Mouse (Mus musculus): ENCODE measurements around the gene Nol4l.
A peak's percentile ranks its signal among the peaks of the same experiment; 100 is the strongest.
"Not testable (repeated sequence)": the region's sequence is repeated elsewhere in the genome, so short reads cannot be mapped to it uniquely, and the experiment has no call there.

The Nol4l gene

DNA sequence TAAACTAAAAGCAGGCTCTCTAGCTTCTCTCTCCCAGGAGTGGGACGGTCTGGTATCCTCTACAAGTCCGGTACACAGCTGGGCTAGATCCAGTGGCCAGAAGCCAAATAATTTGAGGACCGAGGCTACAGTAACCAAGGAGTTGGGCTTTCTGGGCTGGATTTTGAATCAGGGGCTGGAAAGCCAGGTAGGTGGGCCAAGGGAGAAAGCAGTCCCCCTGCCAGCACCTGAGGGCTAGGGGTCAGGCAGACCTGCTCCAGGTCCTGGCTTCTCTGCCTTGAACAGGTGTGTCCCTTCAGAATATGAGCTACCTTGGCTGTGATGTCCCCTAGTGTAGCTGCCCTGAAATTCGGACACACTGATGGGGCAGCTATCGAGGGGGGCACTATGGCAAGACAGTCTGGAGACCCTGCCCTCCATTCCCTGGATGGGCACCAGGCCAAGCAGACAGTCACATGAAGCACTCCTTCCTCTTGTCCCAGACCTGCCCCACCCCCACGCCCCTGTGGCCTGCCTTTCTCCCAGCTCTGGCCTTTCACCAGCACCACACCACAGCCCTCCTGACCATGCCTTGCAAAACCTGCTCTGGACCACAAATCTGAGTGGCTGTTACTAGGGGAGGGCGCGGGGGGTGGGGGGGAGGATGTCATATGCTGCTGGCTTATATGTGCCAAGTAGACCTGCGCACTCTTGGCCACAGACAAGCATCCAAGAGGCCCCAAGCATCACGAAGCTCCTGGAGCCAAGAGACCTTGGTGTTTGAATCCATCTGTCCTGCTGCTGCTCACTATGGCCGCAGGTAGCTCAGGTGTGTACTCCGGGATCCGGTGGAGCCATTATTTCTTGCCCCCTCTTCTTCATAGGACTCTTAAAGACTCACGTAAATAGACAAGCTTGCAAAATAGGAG lies 17.1 kb downstream of the Nol4l start:
- no peak for DNase-seq (ENCODE audit: low spot score in 2 of 2)

DNA sequence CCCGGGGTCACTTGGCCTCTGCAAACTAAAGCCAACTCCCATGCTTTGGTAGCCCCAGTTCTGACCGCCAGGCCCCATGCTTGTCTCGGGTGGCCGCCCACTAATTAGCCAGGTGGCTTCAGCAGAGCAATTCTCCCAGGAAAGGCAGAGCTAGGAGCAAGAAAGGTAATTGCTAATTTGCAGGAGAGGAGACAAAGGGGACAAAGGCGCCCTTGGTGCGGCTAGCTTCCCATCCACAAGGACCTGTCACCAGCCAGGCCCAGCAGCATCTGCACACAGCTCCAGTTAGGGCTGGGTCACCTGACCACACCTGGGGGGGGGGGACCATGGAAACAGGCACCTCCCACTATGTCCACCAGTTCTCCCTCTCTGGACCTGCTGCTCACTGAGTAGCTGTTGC lies 18.2 kb downstream of the Nol4l start:
- no peak for DNase-seq (ENCODE audit: low spot score in 2 of 2)

DNA sequence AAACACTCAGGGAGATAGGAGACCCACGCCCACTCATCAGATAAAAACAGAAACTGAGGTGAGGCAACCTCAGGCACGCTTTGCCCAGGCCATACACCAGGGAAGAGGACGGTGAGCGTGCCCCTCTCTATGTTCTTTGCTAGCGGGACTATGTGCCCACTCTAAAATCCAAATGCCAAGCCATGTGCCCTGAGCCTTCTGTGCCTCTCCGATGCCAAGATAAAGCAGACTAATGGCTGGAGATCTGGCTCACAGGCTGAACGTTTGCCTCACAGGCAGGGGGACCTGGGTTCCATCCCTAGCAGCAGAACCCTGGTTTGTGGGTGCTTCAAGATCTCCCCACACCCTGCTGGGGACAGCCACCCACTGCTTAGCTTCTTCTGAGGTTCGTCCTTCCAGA lies 19.6 kb downstream of the Nol4l start:
- DNase-seq (ENCODE audit: low spot score in 2 of 2), result no peak

DNA sequence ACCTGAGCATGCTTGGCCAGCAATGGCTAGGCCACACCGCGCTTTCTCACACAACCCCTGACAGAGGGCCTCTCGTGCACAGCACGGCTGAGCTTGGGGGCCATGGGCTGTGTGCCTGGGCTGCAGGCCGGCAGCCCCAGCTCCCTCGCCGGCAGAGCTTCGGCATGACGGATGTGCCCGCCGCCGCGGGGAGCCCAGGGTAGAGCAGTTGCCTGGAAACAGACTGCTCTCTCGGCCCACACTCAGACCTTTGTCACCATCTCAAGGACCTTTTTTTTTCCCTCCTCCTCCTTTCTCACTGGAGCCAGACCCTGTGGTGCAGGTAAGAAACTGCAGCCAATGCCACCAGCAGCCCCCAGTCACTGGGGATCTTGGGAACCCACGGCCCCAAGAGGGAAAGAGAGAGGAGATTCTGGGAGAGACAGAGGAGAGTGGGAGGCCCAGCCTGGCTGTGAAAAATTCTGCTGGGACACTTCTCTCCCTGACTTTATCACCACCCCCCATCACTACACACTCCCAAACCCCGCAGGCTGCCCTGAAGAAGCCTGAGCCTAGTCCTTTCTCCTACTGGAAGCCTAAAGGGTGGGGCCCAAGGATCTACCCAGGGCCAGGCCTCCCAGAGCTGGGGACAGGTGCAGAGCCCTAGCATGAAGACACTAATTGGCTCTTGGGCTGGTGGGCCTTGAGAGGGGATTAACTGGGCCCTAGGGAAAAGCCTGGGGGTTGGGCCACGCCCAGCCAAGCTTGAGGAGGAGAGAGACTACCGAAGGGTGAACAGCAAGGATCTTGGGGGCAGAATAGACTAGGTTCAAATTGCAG lies 20.4 kb downstream of the Nol4l start:
- DNase-seq (ENCODE audit: low spot score in 2 of 2), result no peak

DNA sequence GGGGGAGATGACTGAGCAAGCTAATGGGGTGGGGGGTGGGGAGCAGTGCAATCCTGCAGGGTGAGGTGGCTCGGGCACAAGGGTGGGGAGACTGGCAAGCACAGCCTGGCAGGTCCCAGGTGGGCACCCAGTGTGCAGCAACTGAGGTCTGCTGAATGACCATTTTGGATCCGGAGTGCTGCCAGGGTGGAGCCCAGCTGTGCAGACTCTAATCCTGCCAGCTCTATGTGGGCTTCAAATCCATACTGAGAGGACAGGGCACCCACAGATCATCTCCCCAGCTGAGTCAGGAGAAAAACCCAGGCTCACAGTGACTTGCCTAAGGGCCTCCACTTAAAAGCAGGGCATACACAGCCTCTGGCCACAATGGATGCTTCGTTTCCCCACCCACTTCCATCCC lies 21.4 kb downstream of the Nol4l start:
- DNase-seq (ENCODE audit: low spot score in 2 of 2), result no peak

DNA sequence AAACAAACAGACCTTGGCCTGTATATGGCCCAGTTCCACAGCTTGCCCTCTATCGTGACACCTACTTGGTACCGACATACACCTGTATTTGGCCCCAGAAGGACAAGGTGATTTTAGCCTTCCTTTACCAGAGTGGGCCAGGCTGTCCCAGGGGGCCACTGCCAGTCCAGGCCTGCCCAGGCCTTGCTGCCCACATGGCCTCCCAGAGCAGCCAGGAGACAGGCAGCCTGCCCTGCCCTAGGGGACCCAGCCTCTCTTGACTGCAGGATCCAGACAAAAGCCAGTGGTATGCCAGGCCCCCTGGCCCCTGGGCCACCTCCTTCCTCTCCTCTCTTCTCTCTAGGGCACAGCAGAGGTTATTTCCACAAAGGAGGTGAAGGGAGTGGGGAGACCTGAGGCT lies 21.8 kb downstream of the Nol4l start:
- DNase-seq (ENCODE audit: low spot score in 2 of 2), result no peak

DNA sequence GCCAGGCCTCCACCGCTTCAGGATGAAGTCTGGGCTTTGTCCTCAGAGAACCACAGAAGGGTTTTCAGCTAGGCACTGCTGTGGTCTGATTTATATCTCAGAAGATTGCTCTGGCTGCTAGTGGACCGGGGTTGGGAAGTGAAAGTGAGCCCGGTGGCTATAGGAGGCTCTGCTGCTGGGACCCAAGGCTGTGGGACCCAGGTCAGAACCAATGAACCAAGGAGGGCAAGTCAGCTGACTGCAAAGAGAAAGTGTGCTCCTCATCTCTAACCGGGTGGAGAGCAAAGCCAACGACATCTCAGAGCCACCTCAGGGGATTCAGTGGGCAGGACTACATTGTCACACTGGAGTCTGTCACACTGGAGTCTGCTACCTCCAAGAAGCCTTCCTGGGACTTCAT lies 23.4 kb downstream of the Nol4l start:
- DNase-seq (ENCODE audit: low spot score in 2 of 2), result no peak

DNA sequence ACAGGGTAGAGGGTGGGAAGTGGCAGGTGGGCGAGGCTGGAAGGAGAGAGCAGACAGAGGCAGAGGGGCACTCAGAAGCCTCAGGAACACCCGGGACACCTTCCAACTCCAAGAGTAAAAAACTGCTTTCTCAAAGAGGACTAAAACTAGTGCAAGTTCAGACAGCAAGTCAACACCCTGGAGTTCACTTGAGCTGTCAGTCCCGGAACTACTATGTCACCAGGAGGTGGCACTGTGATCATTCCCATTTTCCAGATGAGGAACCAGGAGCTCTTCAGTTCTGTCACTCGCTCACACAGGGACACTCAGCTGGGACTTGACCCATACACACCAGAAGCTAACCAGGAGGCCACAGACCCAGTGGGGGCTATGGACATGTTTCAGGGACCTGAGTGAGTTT lies 30.6 kb downstream of the Nol4l start:
- no peak for DNase-seq (ENCODE audit: low spot score in 2 of 2)

DNA sequence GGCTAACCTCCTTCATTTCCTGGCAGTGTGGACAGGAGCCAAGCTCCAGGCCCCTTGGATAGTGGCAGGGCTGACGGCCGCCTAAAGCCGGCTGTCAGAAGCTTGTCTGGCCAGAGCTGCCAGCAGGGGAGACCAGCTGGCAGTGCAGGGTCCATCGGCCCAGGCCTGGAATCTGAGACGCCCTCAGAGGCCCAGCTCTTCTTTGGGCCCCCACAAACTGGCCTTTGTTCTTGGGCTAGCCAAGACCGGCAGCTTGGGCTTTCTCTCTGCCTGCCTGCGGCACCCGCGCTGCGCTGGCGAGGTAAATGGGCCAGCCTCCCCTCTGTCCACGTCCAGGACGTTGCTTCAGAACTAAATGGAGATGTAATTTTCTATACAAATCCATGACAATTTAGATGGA lies 32.9 kb downstream of the Nol4l start:
- DNase-seq (ENCODE audit: low spot score in 2 of 2), result peak; percentile 68 to 69

DNA sequence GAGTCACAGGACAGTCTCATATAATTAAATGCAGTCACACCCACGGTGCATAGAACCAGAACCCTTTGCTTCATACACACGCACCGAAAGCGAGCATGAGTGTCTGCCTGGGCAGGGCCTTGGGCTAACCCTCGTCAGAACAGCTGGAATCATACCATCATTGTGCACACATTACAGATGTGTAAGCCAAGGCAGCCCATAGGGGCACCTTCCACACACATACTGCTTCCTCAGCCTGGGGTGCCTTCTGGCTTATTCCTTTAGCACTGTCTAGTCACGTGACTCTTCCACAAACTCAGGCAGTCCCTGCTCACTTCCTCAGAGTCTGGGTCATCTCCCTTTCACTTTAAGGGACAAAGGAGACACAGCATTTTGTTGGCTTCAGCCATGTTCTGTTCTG lies 33.5 kb downstream of the Nol4l start:
- no peak for DNase-seq (ENCODE audit: low spot score in 2 of 2)

DNA sequence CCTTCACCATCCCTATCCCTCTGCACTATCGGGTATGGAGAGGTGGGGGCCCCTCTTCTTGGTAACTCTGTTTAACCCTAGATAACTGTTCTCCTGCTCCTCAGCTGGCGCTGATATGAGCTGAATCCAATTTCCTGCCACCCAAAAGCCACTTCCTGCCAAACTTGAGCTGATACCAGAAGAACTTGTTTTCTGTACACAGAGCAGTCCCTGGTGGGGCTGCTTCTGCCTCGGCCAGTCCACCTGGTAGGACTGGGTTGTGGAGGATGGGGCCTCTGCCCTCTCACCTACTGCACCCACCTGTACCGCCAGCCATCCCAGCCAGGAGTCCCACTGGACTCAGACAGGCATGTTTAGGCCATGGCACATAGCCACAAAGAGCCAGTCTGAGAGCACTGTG lies 34.0 kb downstream of the Nol4l start:
- DNase-seq (ENCODE audit: low spot score in 2 of 2), result no peak

DNA sequence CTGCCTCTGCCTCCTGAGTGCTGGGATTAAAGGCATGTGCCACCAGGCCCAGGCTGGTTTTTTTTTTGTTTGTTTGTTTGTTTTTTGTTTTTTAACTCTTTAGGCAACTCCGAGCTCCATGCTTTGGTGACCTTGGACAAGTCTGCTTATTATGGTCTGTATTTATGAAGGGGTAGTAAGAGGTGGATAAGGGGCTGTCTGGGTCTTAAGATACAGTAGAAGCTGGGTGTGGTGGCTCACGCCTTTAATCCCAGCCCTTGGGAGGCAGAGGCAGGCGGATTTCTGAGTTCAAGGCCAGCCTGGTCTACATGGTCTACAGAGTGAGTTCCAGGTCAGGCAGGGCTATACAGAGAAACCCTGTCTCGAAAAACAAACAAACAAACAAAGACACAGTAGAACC lies 34.4 kb downstream of the Nol4l start:
- DNase-seq (ENCODE audit: low spot score in 2 of 2), result not testable (repeated sequence)

DNA sequence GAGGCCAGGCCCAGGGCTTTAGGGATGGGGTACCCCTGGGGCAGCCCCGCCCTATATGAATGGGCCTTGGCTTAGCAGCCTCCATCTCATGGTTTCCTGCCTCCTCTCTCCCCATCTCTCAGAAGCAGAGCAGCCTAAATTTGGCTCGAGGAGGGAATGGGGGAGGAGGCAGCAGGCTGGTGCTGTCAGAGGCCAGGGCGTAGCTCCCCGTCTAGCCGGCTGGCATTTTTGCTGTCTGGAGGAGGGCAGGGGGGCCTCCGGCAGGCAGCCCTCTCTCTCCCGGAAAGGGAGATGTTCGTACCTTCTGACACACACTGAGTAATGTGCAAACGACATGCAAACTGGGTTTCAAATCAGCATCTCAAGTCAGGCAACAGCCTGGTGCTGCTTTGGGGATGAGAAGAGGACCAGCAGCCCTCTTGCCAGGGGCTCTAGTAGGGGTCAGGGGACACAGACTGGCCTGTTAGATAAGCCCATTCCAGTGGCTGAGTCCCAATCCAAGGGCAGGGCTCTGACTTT lies 35.4 kb downstream of the Nol4l start:
- DNase-seq (ENCODE audit: low spot score in 2 of 2), result peak; percentile 60 to 72

DNA sequence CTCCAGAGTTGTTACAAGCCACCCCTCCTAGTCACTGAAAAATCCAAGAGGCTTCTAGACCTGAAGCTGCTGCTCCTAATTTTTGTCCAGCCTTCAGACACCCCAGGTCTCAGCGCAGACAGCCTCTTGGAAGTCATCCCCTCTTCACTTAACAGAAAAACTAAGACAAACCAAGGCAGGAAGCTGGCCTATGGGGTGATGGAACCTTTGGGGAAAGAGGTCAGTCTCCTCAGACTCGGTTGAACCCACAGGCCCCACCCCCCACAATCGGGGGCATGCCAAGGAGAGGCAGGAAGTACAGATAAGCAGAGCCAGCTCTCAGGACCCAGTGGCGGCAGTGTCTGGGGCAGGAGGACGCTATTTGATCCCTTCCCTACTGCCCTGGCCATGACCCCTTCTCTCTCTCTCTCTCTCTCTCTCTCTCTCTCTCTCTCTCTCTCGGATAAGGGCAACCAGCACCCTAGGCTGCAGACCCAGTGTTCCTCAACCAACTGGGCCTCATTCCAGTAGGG lies 35.9 kb downstream of the Nol4l start:
- peak in 1 of 2 experiments; percentile 65 for DNase-seq (ENCODE audit: low spot score in 2 of 2)

DNA sequence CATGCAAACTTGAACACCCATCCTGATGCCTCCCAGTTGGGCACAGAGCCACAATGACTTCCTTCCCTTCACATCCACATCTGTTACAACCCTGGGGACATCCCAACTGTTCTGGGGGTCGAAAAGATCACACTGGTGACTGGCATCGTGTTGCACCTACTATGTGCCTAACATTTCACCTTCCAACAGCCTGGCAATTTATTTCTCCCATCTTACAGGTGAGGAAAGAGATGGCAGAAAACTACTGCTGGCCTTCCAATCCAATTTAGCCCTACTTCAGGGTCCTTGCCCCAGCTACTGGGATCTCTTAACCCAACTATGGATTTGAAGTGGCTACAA lies 36.4 kb downstream of the Nol4l start:
- DNase-seq (ENCODE audit: low spot score in 2 of 2), result no peak

DNA sequence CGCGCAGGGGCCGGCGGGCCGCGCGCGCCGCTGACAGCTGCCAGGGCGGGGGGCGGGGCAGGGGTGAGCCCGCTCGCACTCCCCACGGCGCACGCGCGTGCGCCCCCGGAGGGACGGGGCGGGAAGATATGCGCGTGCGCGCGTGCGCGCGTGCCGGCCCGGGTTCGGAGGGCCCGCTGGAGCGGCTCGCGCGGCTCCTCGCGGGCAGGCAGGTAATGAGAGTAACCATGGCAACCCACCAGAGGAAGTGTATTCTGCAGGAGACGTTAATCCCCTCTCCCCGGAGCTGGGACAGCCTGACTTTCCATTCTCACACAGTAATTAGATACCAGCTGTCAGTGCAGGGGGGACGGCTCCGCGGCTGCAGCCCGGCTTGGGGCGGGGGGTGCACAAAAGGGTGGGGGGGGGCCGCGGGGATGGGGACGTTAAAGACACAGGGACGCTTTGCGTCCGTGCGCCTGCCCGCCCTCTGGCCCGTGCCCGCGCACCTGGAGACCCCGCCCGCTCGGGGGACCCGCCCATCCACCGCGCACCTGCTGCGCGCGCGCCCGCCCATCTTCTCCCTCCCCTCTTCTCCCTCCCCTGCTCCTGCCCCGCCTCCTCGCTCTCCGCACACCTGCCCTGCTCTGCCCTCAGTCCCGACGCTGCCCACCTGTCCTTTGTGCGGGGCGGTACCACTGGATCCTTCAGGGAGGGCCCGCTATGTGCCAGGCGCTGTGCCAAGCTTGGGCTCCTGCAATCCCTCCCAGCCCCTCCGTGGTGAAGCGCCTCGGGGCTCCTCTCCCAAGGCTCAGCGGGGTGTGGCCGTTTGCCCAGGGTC lies 37.0 kb downstream of the Nol4l start, which contains the start of gene 4930404H24Rik:
4930404H24Rik (plus strand) TSS at position 218 of the 820 bp plus-strand sequence.
- DNase-seq (ENCODE audit: low spot score in 2 of 2), result peak; percentile 88 to 89

DNA sequence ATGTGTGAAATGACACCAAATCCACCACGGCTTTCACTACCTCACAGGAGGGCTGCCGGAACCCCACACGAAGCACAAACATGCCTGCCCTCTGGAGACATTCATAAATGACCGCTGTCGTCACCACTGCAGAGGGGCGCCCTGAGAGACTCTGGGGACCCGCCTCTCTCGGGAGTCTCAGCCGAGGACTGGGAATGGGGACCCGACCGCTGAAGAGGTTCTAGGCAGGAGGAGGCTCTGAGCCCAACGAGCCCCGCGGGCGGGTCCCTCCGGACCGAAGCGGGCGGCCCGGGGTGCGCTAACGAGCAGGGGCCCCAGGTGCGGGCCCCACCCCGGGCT lies 37.6 kb downstream of the Nol4l start:
- DNase-seq (ENCODE audit: low spot score in 2 of 2), result peak; percentile 48 to 53

DNA sequence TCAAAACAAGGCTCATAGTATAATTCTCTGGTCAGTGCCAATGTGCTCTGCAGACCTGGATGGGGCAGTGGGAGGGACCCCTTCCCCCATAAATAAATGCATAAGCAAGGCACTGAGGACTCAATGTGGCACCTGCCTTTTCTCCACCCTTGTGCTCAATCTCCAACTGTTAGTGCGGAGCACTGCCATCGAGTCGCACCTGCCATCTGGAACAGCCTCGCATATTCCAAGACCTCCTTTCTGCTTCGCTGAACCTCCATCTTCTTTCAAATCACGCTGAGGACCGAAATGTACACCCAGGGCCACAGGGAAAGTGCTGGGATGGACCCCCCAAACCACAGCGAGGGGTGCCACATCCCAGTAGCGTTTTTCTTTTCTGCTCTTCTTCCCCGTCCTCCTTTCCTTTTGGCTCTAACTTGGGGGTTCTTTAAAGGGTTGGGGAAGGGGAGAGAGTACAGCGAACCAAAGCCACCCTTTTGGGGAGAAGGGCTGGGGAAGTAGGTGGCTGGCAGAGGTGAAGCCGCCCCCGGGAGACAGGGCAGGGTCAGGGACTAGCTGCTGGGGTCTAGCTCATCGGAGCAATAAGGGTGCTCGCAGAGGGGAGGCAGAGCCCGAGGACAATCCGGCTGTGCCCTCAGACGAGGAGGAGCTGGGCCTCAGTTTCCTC lies 38.1 kb downstream of the Nol4l start:
- DNase-seq (ENCODE audit: low spot score in 2 of 2), result peak in 1 of 2 experiments; percentile 51

DNA sequence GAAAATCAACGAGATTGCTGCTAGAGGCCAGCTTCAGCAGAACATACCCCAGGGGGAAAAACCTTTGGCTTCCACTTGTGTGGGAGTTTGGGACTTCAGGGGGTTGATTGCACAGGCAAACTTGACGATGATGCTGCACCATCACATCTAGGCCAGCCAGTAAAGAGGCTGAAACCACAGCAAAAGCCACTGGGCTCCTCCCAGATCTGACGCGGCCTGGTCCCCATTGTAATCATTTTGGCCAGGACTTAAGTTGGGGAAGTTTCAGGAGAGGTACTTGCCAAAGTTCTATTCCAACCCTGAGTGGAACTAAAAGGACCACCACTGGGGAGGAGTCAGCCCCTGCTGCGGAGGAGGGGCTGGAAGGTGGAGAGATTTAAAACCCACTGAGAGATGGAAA lies 38.8 kb downstream of the Nol4l start:
- peak in 1 of 2 experiments; percentile 35 for DNase-seq (ENCODE audit: low spot score in 2 of 2)

DNA sequence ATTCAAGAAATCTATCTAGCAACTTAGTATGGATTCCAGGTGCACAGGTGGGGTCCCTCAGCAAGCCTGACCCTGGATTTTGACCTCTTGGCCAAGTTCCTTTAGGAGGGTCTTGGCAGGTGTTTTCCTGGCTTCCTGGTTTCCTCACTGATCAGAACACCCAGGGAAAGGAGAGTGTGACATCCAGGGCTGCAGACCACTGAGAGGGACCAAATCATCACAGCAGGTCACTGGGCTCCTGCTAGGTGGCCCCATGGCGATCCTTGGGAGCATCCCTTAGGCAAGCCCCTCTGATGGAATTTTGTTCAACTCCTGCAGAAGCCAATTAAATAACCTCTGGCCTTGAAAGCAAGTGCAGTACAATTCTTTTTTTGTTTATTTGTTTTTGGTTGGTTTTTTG lies 39.7 kb downstream of the Nol4l start:
- DNase-seq (ENCODE audit: low spot score in 2 of 2), result no peak

DNA sequence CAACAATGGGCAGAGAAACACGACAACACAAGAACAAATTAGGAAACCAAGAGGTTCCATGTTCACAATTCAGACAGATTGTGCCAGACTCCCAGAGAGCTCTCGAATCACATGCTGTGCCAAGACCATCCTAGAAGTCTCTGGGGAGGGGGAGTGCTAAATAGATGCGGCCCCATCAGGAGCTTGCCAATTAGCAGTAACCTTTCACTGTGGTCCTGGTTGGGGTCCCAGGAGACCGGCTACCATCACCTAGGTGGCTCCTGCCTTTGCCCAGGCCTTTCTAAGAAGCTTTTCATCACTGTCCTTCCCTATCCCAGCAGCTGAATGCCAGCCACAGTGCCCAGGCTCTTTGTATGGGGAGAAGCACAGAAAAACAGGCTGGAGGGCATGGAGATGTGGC lies 45.7 kb downstream of the Nol4l start:
- DNase-seq (ENCODE audit: low spot score in 2 of 2), result no peak

All from right cerebral cortex, postnatal 10 days (tissue).